Mouse (Mus musculus): Measurements from ENCODE around the gene Olfr66. TPM values are rescaled to one million over a fixed set of nuclear protein-coding genes. Genes with fewer than 3 reads are reported as not detected.

The Olfr66 gene
- not detected for polyA plus RNA-seq (2012; fragmentation: generic; extraction: Trizol)

GRCm38 (mm10) chr7:103886152-103886551 lies at the start of gene Olfr66:
TSS of gene Olfr66 (minus strand) at chr7:103886252.
- Histone ChIP-seq H3K36me3 (ENCODE audit: control insufficient read depth, insufficient read depth) (no peaks in the 10 kb centered on the region), H3ac (ENCODE audit: control insufficient read depth, insufficient read length) (no peak within 1 kb of the TSS), H3K4me3 (no peak within 1 kb of the TSS), H3K27me3 (ENCODE audit: control insufficient read depth, insufficient read depth, insufficient read length) (no peaks in the 10 kb centered on the region), H3K4me2 (ENCODE audit: low read depth) (no peak within 1 kb of the TSS), H3K79me2 (ENCODE audit: control insufficient read depth, insufficient read depth) (no peaks in the 10 kb centered on the region)
- TF ChIP-seq TCF12 (IDR thresholded peaks at IDR 0.05; ENCODE audit: insufficient read depth, poor library complexity, severe bottlenecking) (no peak), CEBPB (IDR thresholded peaks at IDR 0.05; ENCODE audit: insufficient read depth, poor library complexity, severe bottlenecking) (no peak), SRF (IDR thresholded peaks at IDR 0.05; ENCODE audit: control insufficient read depth, insufficient read length, low read depth) (no peak)

DNA sequence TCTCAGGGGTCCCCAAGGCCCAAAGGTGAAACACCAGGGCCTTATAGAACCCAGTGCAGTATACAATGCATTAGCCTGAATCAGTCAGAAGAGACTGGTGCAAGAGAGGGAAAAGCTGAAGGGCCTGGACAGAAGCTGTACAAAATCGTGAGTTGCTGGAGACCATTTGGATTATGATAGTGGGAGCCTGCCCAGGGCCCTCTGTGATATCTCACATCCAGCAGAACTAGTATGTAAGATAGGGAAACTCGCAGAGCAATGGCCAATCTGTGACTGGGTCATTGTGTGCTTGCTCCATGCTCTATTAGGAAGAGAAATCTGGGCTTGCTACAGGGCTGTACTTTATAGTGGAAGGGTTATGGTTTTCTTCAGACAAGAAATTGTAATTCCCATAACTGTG lies 48.2 kb upstream of the Olfr66 start, which contains the start of gene Olfr632:
Olfr632 (plus strand) TSS at position 84 of the 400 bp plus-strand sequence.
- TF ChIP-seq MAX (IDR thresholded peaks at IDR 0.05; ENCODE audit: low read depth): no peak
- no peak for TF ChIP-seq SRF (IDR thresholded peaks at IDR 0.05; ENCODE audit: control insufficient read depth, insufficient read length, low read depth)
- no peak for TF ChIP-seq TCF12 (IDR thresholded peaks at IDR 0.05; ENCODE audit: insufficient read depth, poor library complexity, severe bottlenecking)
- TF ChIP-seq USF1 (IDR thresholded peaks at IDR 0.05; ENCODE audit: low read depth): no peak
- no peak for TF ChIP-seq MYOD1 (IDR thresholded peaks at IDR 0.05; ENCODE audit: control insufficient read depth in 1 of 3, insufficient read length in 2 of 3, low read depth in 2 of 3)
- no peak for TF ChIP-seq POLR2AphosphoS2 (IDR thresholded peaks at IDR 0.05; ENCODE audit: insufficient read length, low read depth)
- TF ChIP-seq TCF3 (IDR thresholded peaks at IDR 0.05; ENCODE audit: insufficient read length, low read depth): no peak
- no peak for TF ChIP-seq MYOG (IDR thresholded peaks at IDR 0.05; ENCODE audit: control insufficient read depth in 1 of 3, insufficient read depth in 1 of 3, insufficient read length in 2 of 3, low read depth in 2 of 3)
- no peak for TF ChIP-seq CEBPB (IDR thresholded peaks at IDR 0.05; ENCODE audit: insufficient read depth, poor library complexity, severe bottlenecking)
- H3ac ChIP-seq (ENCODE audit: control insufficient read depth, insufficient read length): no peak within 1 kb of the TSS
- no peak within 1 kb of the TSS for H3K4me3 ChIP-seq
- no peaks in the 10 kb centered on the region for H3K36me3 ChIP-seq (ENCODE audit: control insufficient read depth, insufficient read depth)
- H3K4me2 ChIP-seq (ENCODE audit: low read depth): no peak within 1 kb of the TSS
- no peaks in the 10 kb centered on the region for H3K27me3 ChIP-seq (ENCODE audit: control insufficient read depth, insufficient read depth, insufficient read length)
- H3K79me2 ChIP-seq (ENCODE audit: control insufficient read depth, insufficient read depth): no peaks in the 10 kb centered on the region

DNA sequence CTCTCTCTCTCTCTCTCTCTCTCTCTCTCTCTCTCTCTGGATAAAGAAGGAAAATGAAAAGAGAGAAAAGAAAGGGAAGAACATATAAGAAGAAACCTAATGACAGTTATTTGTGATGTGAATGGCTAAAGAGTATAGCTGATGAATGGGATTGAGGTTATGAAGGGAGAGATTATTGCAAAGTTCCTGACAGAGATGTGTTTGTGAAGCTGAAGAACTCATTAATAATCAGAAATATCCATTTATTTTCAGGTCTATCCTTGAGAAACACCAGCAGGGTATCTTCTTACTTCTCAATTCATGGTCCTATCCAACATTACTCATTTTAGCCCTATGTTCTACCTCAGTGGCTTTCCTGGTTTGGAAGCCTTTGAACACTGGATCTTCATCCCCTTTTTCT lies 42.5 kb upstream of the Olfr66 start, which contains the start of gene Olfr631:
Olfr631 (plus strand) TSS at position 301 of the 400 bp plus-strand sequence.
- H3K36me3 ChIP-seq (ENCODE audit: control insufficient read depth, insufficient read depth): no peaks in the 10 kb centered on the region
- no peak within 1 kb of the TSS for H3K4me2 ChIP-seq (ENCODE audit: low read depth)
- H3K27me3 ChIP-seq (ENCODE audit: control insufficient read depth, insufficient read depth, insufficient read length): no peaks in the 10 kb centered on the region
- H3K4me3 ChIP-seq: no peak within 1 kb of the TSS
- TF ChIP-seq POLR2A (IDR thresholded peaks at IDR 0.05; ENCODE audit: insufficient read length, low read depth) (no peak), POLR2AphosphoS2 (IDR thresholded peaks at IDR 0.05; ENCODE audit: insufficient read length, low read depth) (no peak), TCF12 (IDR thresholded peaks at IDR 0.05; ENCODE audit: insufficient read depth, poor library complexity, severe bottlenecking) (no peak), CEBPB (IDR thresholded peaks at IDR 0.05; ENCODE audit: insufficient read depth, poor library complexity, severe bottlenecking) (no peak), REST (IDR thresholded peaks at IDR 0.05; ENCODE audit: insufficient read depth, insufficient read length) (no peak), USF1 (IDR thresholded peaks at IDR 0.05; ENCODE audit: low read depth) (no peak), SRF (IDR thresholded peaks at IDR 0.05; ENCODE audit: control insufficient read depth, insufficient read length, low read depth) (no peak), MYOD1 (IDR thresholded peaks at IDR 0.05; ENCODE audit: control insufficient read depth in 1 of 3, insufficient read length in 2 of 3, low read depth in 2 of 3) (no peak), E2F4 (IDR thresholded peaks at IDR 0.05; ENCODE audit: insufficient read depth) (no peak), MYOG (IDR thresholded peaks at IDR 0.05; ENCODE audit: control insufficient read depth in 1 of 3, insufficient read depth in 1 of 3, insufficient read length in 2 of 3, low read depth in 2 of 3) (no peak), MAX (IDR thresholded peaks at IDR 0.05; ENCODE audit: low read depth) (no peak), TCF3 (IDR thresholded peaks at IDR 0.05; ENCODE audit: insufficient read length, low read depth) (no peak)
- H3K79me2 ChIP-seq (ENCODE audit: control insufficient read depth, insufficient read depth): no peaks in the 10 kb centered on the region
- H3ac ChIP-seq (ENCODE audit: control insufficient read depth, insufficient read length): no peak within 1 kb of the TSS

GRCm38 (mm10) chr7:103915338-103915737 lies 29.3 kb upstream of the Olfr66 start:
- TF ChIP-seq MYOG (IDR thresholded peaks at IDR 0.05; ENCODE audit: control insufficient read depth in 1 of 3, insufficient read depth in 1 of 3, insufficient read length in 2 of 3, low read depth in 2 of 3): no peak
- no peak for TF ChIP-seq USF1 (IDR thresholded peaks at IDR 0.05; ENCODE audit: low read depth)
- no peak for TF ChIP-seq POLR2A (IDR thresholded peaks at IDR 0.05; ENCODE audit: insufficient read length, low read depth)
- no peak for TF ChIP-seq POLR2AphosphoS2 (IDR thresholded peaks at IDR 0.05; ENCODE audit: insufficient read length, low read depth)
- TF ChIP-seq MYOD1 (IDR thresholded peaks at IDR 0.05; ENCODE audit: control insufficient read depth in 1 of 3, insufficient read length in 2 of 3, low read depth in 2 of 3): no peak
- TF ChIP-seq CEBPB (IDR thresholded peaks at IDR 0.05; ENCODE audit: insufficient read depth, poor library complexity, severe bottlenecking): no peak
- no peak for TF ChIP-seq MAX (IDR thresholded peaks at IDR 0.05; ENCODE audit: low read depth)
- TF ChIP-seq SRF (IDR thresholded peaks at IDR 0.05; ENCODE audit: control insufficient read depth, insufficient read length, low read depth): no peak
- TF ChIP-seq TCF12 (IDR thresholded peaks at IDR 0.05; ENCODE audit: insufficient read depth, poor library complexity, severe bottlenecking): no peak
- no peak for TF ChIP-seq TCF3 (IDR thresholded peaks at IDR 0.05; ENCODE audit: insufficient read length, low read depth)
- TF ChIP-seq E2F4 (IDR thresholded peaks at IDR 0.05; ENCODE audit: insufficient read depth): no peak
- no peak for TF ChIP-seq REST (IDR thresholded peaks at IDR 0.05; ENCODE audit: insufficient read depth, insufficient read length)
- no peak overlapping the region for H3K4me3 ChIP-seq
- H3K4me2 ChIP-seq (ENCODE audit: low read depth): no peak overlapping the region

DNA sequence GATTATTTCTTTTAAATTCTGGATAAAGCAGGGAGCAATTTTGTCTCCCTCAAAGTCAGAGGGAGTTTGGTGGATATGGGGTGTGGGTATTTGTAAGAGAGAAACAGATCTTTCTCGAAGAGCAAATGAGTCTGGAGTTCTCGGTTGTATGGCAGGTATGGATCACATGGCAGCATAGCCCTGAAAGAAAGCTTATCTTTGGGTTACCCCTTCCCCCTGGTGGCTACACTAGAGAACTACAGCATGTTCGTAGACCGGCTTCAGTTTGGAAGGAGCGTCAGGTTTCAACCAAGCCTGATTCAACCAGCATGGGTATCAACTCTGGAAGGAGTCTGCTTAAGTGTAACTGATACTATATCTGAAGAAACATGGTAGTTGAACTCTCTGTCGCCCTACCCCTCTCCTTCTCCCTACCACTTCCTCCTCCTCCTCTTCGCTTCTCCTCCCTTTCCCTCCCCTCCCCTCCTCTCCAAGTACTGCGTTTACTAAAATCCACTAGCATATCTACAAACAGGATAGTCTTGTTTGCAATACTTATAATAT lies 27.0 kb upstream of the Olfr66 start:
- Histone ChIP-seq H3ac (ENCODE audit: control insufficient read depth, insufficient read length) (no peak overlapping the region), H3K27me3 (ENCODE audit: control insufficient read depth, insufficient read depth, insufficient read length) (no peaks in the 10 kb centered on the region), H3K79me2 (ENCODE audit: control insufficient read depth, insufficient read depth) (no peaks in the 10 kb centered on the region), H3K4me3 (no peak overlapping the region), H3K36me3 (ENCODE audit: control insufficient read depth, insufficient read depth) (no peaks in the 10 kb centered on the region), H3K4me2 (ENCODE audit: low read depth) (no peak overlapping the region)
- TF ChIP-seq MYOD1 (IDR thresholded peaks at IDR 0.05; ENCODE audit: control insufficient read depth in 1 of 3, insufficient read length in 2 of 3, low read depth in 2 of 3): no peak
- no peak for TF ChIP-seq TCF3 (IDR thresholded peaks at IDR 0.05; ENCODE audit: insufficient read length, low read depth)
- TF ChIP-seq USF1 (IDR thresholded peaks at IDR 0.05; ENCODE audit: low read depth): no peak
- no peak for TF ChIP-seq MAX (IDR thresholded peaks at IDR 0.05; ENCODE audit: low read depth)
- no peak for TF ChIP-seq CEBPB (IDR thresholded peaks at IDR 0.05; ENCODE audit: insufficient read depth, poor library complexity, severe bottlenecking)
- TF ChIP-seq MYOG (IDR thresholded peaks at IDR 0.05; ENCODE audit: control insufficient read depth in 1 of 3, insufficient read depth in 1 of 3, insufficient read length in 2 of 3, low read depth in 2 of 3): no peak
- TF ChIP-seq POLR2AphosphoS2 (IDR thresholded peaks at IDR 0.05; ENCODE audit: insufficient read length, low read depth): no peak
- no peak for TF ChIP-seq E2F4 (IDR thresholded peaks at IDR 0.05; ENCODE audit: insufficient read depth)
- no peak for TF ChIP-seq SRF (IDR thresholded peaks at IDR 0.05; ENCODE audit: control insufficient read depth, insufficient read length, low read depth)
- no peak for TF ChIP-seq REST (IDR thresholded peaks at IDR 0.05; ENCODE audit: insufficient read depth, insufficient read length)
- TF ChIP-seq TCF12 (IDR thresholded peaks at IDR 0.05; ENCODE audit: insufficient read depth, poor library complexity, severe bottlenecking): no peak
- TF ChIP-seq POLR2A (IDR thresholded peaks at IDR 0.05; ENCODE audit: insufficient read length, low read depth): no peak

More at GRCm38 (mm10) chr7:103915338-103915737, 29.3 kb upstream of the Olfr66 start:
- Histone ChIP-seq H3K79me2 (ENCODE audit: control insufficient read depth, insufficient read depth) (no peaks in the 10 kb centered on the region), H3ac (ENCODE audit: control insufficient read depth, insufficient read length) (no peak overlapping the region), H3K36me3 (ENCODE audit: control insufficient read depth, insufficient read depth) (no peaks in the 10 kb centered on the region), H3K27me3 (ENCODE audit: control insufficient read depth, insufficient read depth, insufficient read length) (no peaks in the 10 kb centered on the region)

Data from myocyte (in vitro differentiated cells).